Mouse (Mus musculus) olfactory bulb, adult 2 months (tissue): Measurements from ENCODE around the gene Wtap. TPM values are rescaled to one million over a fixed set of nuclear protein-coding genes. Genes with fewer than 3 reads are reported as not detected.
"Not testable (repeated sequence)": the region's sequence is repeated elsewhere in the genome, so short reads cannot be mapped to it uniquely, and the experiment has no call there.

Experiments used
- H3K27ac ChIP-seq: fragments of 200-500 bp; 2 replicates; pipeline ENCODE4 v1.5.1; 2012; ENCODE audit warnings: low read depth, low read length; ENCODE audit not compliant: insufficient read depth
- H3K4me1 ChIP-seq: fragments of 200-500 bp; 2 replicates; pipeline ENCODE4 v1.6.1; 2012; ENCODE audit warnings: low read length; ENCODE audit not compliant: control insufficient read depth, insufficient read depth
- H3K4me3 ChIP-seq: fragments of 200-500 bp; 2 replicates; pipeline ENCODE4 v1.5.1; 2012; ENCODE audit warnings: mild to moderate bottlenecking, low read depth, low read length, moderate library complexity; ENCODE audit not compliant: insufficient read depth
- CTCF ChIP-seq: fragments of 200-500 bp; IDR thresholded peaks from 2 replicates; pipeline ENCODE4 v1.5.1; 2012; ENCODE audit warnings: low read depth, mild to moderate bottlenecking, low read length, moderate library complexity; ENCODE audit not compliant: insufficient read depth
- POLR2A ChIP-seq: fragments of 200-500 bp; IDR thresholded peaks from 2 replicates; pipeline ENCODE4 v1.6.1; 2012; ENCODE audit warnings: mild to moderate bottlenecking, low read depth, low read length, moderate library complexity; ENCODE audit not compliant: insufficient read depth
- WGBS: fragments of 180-500 bp; shearing (Covaris S2); methylation state at CpG from one replicate; pipeline ENCODE4 v1.1.7; 2018; 5-methylcytosine and 5-hydroxymethylcytosine counted together
- polyA plus RNA-seq: library from polyadenylated mRNA; stranded (reverse); fragments of >200 nt; gene quantifications from 2 replicates; pipeline ENCODE4 v1.2.4, GENCODE M21; 2012; ENCODE audit warnings: low replicate concordance; ENCODE audit not compliant: missing spikeins, insufficient read depth, insufficient read length

Wtap gene
- polyA plus RNA-seq, 1 experiment = not detected

GRCm38 (mm10) chr17:12940151-12940805 lies 53.7 kb downstream of the Wtap start, which contains the start of gene Acat3:
Gene Acat3, minus strand, starts transcription at chr17:12940600.
- 5% methylated on average over 27 of the region's 27 CpGs for WGBS
- peaks cover 6% of the 10 kb centered on the region for H3K4me1 ChIP-seq
- H3K27ac ChIP-seq = no peak within 1 kb of the TSS
- H3K4me3 ChIP-seq = peak within 1 kb of the TSS; percentile 22
- TF ChIP-seq CTCF (no peak), POLR2A (no peak)

- peak overlapping the region; percentile 22; the same call in 1 of the 2 replicates for H3K4me3 ChIP-seq
- 29% methylated on average over 5 of the region's 12 CpGs for WGBS
- H3K27ac ChIP-seq, H3K4me1 ChIP-seq: not testable (repeated sequence)
These were observed 54.4 kb downstream of the Wtap start for GRCm38 (mm10) chr17:12939377-12940148.

GRCm38 (mm10) chr17:12938077-12938476 lies 55.9 kb downstream of the Wtap start:
- TF ChIP-seq CTCF (no peak), POLR2A (no peak)
- no peak overlapping the region for H3K27ac ChIP-seq
- no peak overlapping the region for H3K4me3 ChIP-seq
- H3K4me1 ChIP-seq = peaks cover 6% of the 10 kb centered on the region
- WGBS = 46% methylated on average over 2 of the region's 2 CpGs

- H3K4me3 ChIP-seq = no peak overlapping the region
- TF ChIP-seq POLR2A = no peak
- TF ChIP-seq CTCF = no peak
- H3K27ac ChIP-seq = no peak overlapping the region
- peaks cover 6% of the 10 kb centered on the region for H3K4me1 ChIP-seq
- WGBS = 87% methylated on average over 2 of the region's 2 CpGs
These were observed 56.5 kb downstream of the Wtap start for GRCm38 (mm10) chr17:12937412-12937970.

- no peak for TF ChIP-seq CTCF
- TF ChIP-seq POLR2A = no peak
- WGBS = 31% methylated on average over 4 of the region's 4 CpGs
- Histone ChIP-seq H3K27ac (no peak overlapping the region), H3K4me3 (no peak overlapping the region), H3K4me1 (peaks cover 6% of the 10 kb centered on the region)
These were observed 58.2 kb downstream of the Wtap start for GRCm38 (mm10) chr17:12935719-12936118.

- H3K4me3 ChIP-seq, H3K27ac ChIP-seq, H3K4me1 ChIP-seq: not testable (repeated sequence)
- WGBS = 89% methylated on average over 5 of the region's 5 CpGs
These were observed 62.4 kb downstream of the Wtap start for GRCm38 (mm10) chr17:12931576-12931975.

- WGBS = 91% methylated on average over 8 of the region's 8 CpGs
These were observed 68.2 kb downstream of the Wtap start for GRCm38 (mm10) chr17:12925703-12926180.

GRCm38 (mm10) chr17:12925001-12925400 lies 69.0 kb downstream of the Wtap start:
- 87% methylated on average over 3 of the region's 3 CpGs for WGBS
- TF ChIP-seq POLR2A (no peak), CTCF (no peak)
- H3K4me1 ChIP-seq = no peaks in the 10 kb centered on the region
- no peak overlapping the region for H3K4me3 ChIP-seq
- H3K27ac ChIP-seq = no peak overlapping the region

More at GRCm38 (mm10) chr17:12925703-12926180, 68.2 kb downstream of the Wtap start:
- H3K4me3 ChIP-seq = no peak overlapping the region
- no peak for TF ChIP-seq CTCF
- TF ChIP-seq POLR2A = no peak
- H3K4me1 ChIP-seq = no peaks in the 10 kb centered on the region
- no peak overlapping the region for H3K27ac ChIP-seq

- TF ChIP-seq CTCF (no peak), POLR2A (no peak)
- Histone ChIP-seq H3K27ac (no peak overlapping the region), H3K4me1 (no peaks in the 10 kb centered on the region), H3K4me3 (no peak overlapping the region)
- 96% methylated on average over 1 of the region's 1 CpGs for WGBS
These were observed 72.9 kb downstream of the Wtap start for GRCm38 (mm10) chr17:12921073-12921472.

Other genes starting within 250 kb of the Wtap start
- 51.4 TPM in 1 of 2 replicates, not detected in the other for gene Igf2r, start 224.5 kb downstream of the Wtap start, polyA plus RNA-seq
- not detected in 2 replicates for gene Mas1, start 126.0 kb downstream of the Wtap start, polyA plus RNA-seq
- not detected in 2 replicates for gene Mrgprh, start 118.1 kb downstream of the Wtap start, polyA plus RNA-seq
- gene Pnldc1, start 83.9 kb downstream of the Wtap start, polyA plus RNA-seq = not detected in 2 replicates
- gene Tcp1, start 78.5 kb downstream of the Wtap start, polyA plus RNA-seq = 471 TPM in 1 of 2 replicates, not detected in the other
- gene Mrpl18, start 77.8 kb downstream of the Wtap start, polyA plus RNA-seq = not detected in 2 replicates
- not detected in 2 replicates for gene Acat3, start 53.6 kb downstream of the Wtap start, polyA plus RNA-seq
- not detected in 2 replicates for gene Acat2, start 33.4 kb downstream of the Wtap start, polyA plus RNA-seq
- gene Sod2, start 12.7 kb upstream of the Wtap start, polyA plus RNA-seq = 78.0 TPM in 1 of 2 replicates, not detected in the other
- not detected in 2 replicates for gene Gpr31b, start 58.1 kb upstream of the Wtap start, polyA plus RNA-seq
- gene Tcp10b, start 66.9 kb upstream of the Wtap start, polyA plus RNA-seq = not detected in 2 replicates
- not detected in 2 replicates for gene Unc93a, start 137.6 kb upstream of the Wtap start, polyA plus RNA-seq
- gene Smok2a, start 227.0 kb upstream of the Wtap start, polyA plus RNA-seq = not detected in 2 replicates
- gene Smok2b, start 236.1 kb upstream of the Wtap start, polyA plus RNA-seq = not detected in 2 replicates